Mouse (Mus musculus): ENCODE measurements around the gene Dtx1. TPM values are rescaled to one million over a fixed set of nuclear protein-coding genes. Genes with fewer than 3 reads are reported as not detected.

Dtx1 gene
- total RNA-seq, 2 experiments from 2014 or later, result 0.61 to 7.5 TPM

- ATAC-seq (replicated peaks; ENCODE audit: low FRiP score, poor library complexity, severe bottlenecking), result no peak
These were observed 63.8 kb downstream of the Dtx1 start for GRCm38 (mm10) chr5:120647814-120648491.

GRCm38 (mm10) chr5:120647361-120647760 lies 64.4 kb downstream of the Dtx1 start:
- no peak for ATAC-seq (replicated peaks; ENCODE audit: low FRiP score, poor library complexity, severe bottlenecking)

- ATAC-seq (replicated peaks; ENCODE audit: low FRiP score, poor library complexity, severe bottlenecking), result no peak
These were observed 65.9 kb downstream of the Dtx1 start for GRCm38 (mm10) chr5:120645851-120646250.

- ATAC-seq (replicated peaks; ENCODE audit: low FRiP score, poor library complexity, severe bottlenecking), result no peak
These were observed 67.5 kb downstream of the Dtx1 start for GRCm38 (mm10) chr5:120644227-120644626.

- no peak for ATAC-seq (replicated peaks; ENCODE audit: low FRiP score, poor library complexity, severe bottlenecking)
These were observed 68.2 kb downstream of the Dtx1 start for GRCm38 (mm10) chr5:120643365-120644085.

GRCm38 (mm10) chr5:120640094-120640493 lies 71.6 kb downstream of the Dtx1 start:
- ATAC-seq (replicated peaks; ENCODE audit: low FRiP score, poor library complexity, severe bottlenecking), result no peak

- ATAC-seq (replicated peaks; ENCODE audit: low FRiP score, poor library complexity, severe bottlenecking), result no peak
These were observed 76.1 kb downstream of the Dtx1 start for GRCm38 (mm10) chr5:120635633-120636032.

GRCm38 (mm10) chr5:120634860-120635259 lies 76.9 kb downstream of the Dtx1 start:
- no peak for ATAC-seq (replicated peaks; ENCODE audit: low FRiP score, poor library complexity, severe bottlenecking)

- ATAC-seq (replicated peaks; ENCODE audit: low FRiP score, poor library complexity, severe bottlenecking), result no peak
These were observed 77.6 kb downstream of the Dtx1 start, which contains the start of gene Cfap73 for GRCm38 (mm10) chr5:120634131-120634530. Cfap73 (minus strand) TSS chr5:120634235.

GRCm38 (mm10) chr5:120631892-120632291 lies 79.8 kb downstream of the Dtx1 start:
- no peak for ATAC-seq (replicated peaks; ENCODE audit: low FRiP score, poor library complexity, severe bottlenecking)

- no peak for ATAC-seq (replicated peaks; ENCODE audit: low FRiP score, poor library complexity, severe bottlenecking)
These were observed 80.6 kb downstream of the Dtx1 start for GRCm38 (mm10) chr5:120631128-120631527.

Other genes with a start within 250 kb of the Dtx1 start
- 4.2 TPM in 1 of 2 replicates, not detected in the other for gene Sdsl, start 239.1 kb downstream of the Dtx1 start, total RNA-seq (2015; ENCODE audit: low replicate concordance)
- gene Sdsl, start 239.1 kb downstream of the Dtx1 start, total RNA-seq (2017; ENCODE audit: low replicate concordance), result 2.7 and 4.8 TPM in 2 replicates
- gene Sds, start 235.4 kb downstream of the Dtx1 start, total RNA-seq (2015; ENCODE audit: low replicate concordance), result not detected in 2 replicates
- gene Sds, start 235.4 kb downstream of the Dtx1 start, total RNA-seq (2017; ENCODE audit: low replicate concordance), result not detected in 2 replicates
- gene Plbd2, start 208.3 kb downstream of the Dtx1 start, total RNA-seq (2015; ENCODE audit: low replicate concordance), result 1.1 and 2.1 TPM in 2 replicates
- 2.0 and 3.9 TPM in 2 replicates for gene Plbd2, start 208.3 kb downstream of the Dtx1 start, total RNA-seq (2017; ENCODE audit: low replicate concordance)
- gene Slc8b1, start 200.8 kb downstream of the Dtx1 start, total RNA-seq (2015; ENCODE audit: low replicate concordance), result 3.4 and 5.0 TPM in 2 replicates
- 3.0 and 6.7 TPM in 2 replicates for gene Slc8b1, start 200.8 kb downstream of the Dtx1 start, total RNA-seq (2017; ENCODE audit: low replicate concordance)
- 107 and 136 TPM in 2 replicates for gene Tpcn1, start 123.3 kb downstream of the Dtx1 start, total RNA-seq (2015; ENCODE audit: low replicate concordance)
- 57.0 and 72.9 TPM in 2 replicates for gene Tpcn1, start 123.3 kb downstream of the Dtx1 start, total RNA-seq (2017; ENCODE audit: low replicate concordance)
- gene Iqcd, start 122.9 kb downstream of the Dtx1 start, total RNA-seq (2015; ENCODE audit: low replicate concordance), result 2.5 TPM in 1 of 2 replicates, not detected in the other
- gene Iqcd, start 122.9 kb downstream of the Dtx1 start, total RNA-seq (2017; ENCODE audit: low replicate concordance), result 3.1 and 3.3 TPM in 2 replicates
- 0.72 TPM in 1 of 2 replicates, not detected in the other for gene Rita1, start 99.3 kb downstream of the Dtx1 start, total RNA-seq (2015; ENCODE audit: low replicate concordance)
- 3.9 TPM in 1 of 2 replicates, not detected in the other for gene Rita1, start 99.3 kb downstream of the Dtx1 start, total RNA-seq (2017; ENCODE audit: low replicate concordance)
- gene Ddx54, start 99.2 kb downstream of the Dtx1 start, total RNA-seq (2015; ENCODE audit: low replicate concordance), result 1.1 and 1.3 TPM in 2 replicates
- 6.4 and 8.1 TPM in 2 replicates for gene Ddx54, start 99.2 kb downstream of the Dtx1 start, total RNA-seq (2017; ENCODE audit: low replicate concordance)
- not detected in 2 replicates for gene Cfap73, start 77.7 kb downstream of the Dtx1 start, total RNA-seq (2015; ENCODE audit: low replicate concordance)
- gene Cfap73, start 77.7 kb downstream of the Dtx1 start, total RNA-seq (2017; ENCODE audit: low replicate concordance), result not detected in 2 replicates
- 14.3 TPM in 1 of 2 replicates, not detected in the other for gene Rasal1, start 63.1 kb downstream of the Dtx1 start, total RNA-seq (2015; ENCODE audit: low replicate concordance)
- not detected in 2 replicates for gene Rasal1, start 63.1 kb downstream of the Dtx1 start, total RNA-seq (2017; ENCODE audit: low replicate concordance)
- 5.0 and 12.3 TPM in 2 replicates for gene Oas2, start 37.9 kb upstream of the Dtx1 start, total RNA-seq (2015; ENCODE audit: low replicate concordance)
- gene Oas2, start 37.9 kb upstream of the Dtx1 start, total RNA-seq (2017; ENCODE audit: low replicate concordance), result 3.5 TPM in 2 replicates
- 62.9 and 68.5 TPM in 2 replicates for gene Oas3, start 65.7 kb upstream of the Dtx1 start, total RNA-seq (2015; ENCODE audit: low replicate concordance)
- gene Oas3, start 65.7 kb upstream of the Dtx1 start, total RNA-seq (2017; ENCODE audit: low replicate concordance), result 45.4 and 47.3 TPM in 2 replicates
- not detected in 2 replicates for gene Oas1e, start 83.6 kb upstream of the Dtx1 start, total RNA-seq (2015; ENCODE audit: low replicate concordance)
- gene Oas1e, start 83.6 kb upstream of the Dtx1 start, total RNA-seq (2017; ENCODE audit: low replicate concordance), result 3.0 TPM in 1 of 2 replicates, not detected in the other
- 2.2 and 9.6 TPM in 2 replicates for gene Oas1c, start 100.6 kb upstream of the Dtx1 start, total RNA-seq (2015; ENCODE audit: low replicate concordance)
- 6.7 and 11.6 TPM in 2 replicates for gene Oas1c, start 100.6 kb upstream of the Dtx1 start, total RNA-seq (2017; ENCODE audit: low replicate concordance)
- gene Oas1f, start 135.4 kb upstream of the Dtx1 start, total RNA-seq (2015; ENCODE audit: low replicate concordance), result not detected in 2 replicates
- gene Oas1f, start 135.4 kb upstream of the Dtx1 start, total RNA-seq (2017; ENCODE audit: low replicate concordance), result not detected in 2 replicates
- not detected in 2 replicates for gene Oas1h, start 149.5 kb upstream of the Dtx1 start, total RNA-seq (2015; ENCODE audit: low replicate concordance)
- not detected in 2 replicates for gene Oas1h, start 149.5 kb upstream of the Dtx1 start, total RNA-seq (2017; ENCODE audit: low replicate concordance)
- gene Oas1g, start 175.7 kb upstream of the Dtx1 start, total RNA-seq (2015; ENCODE audit: low replicate concordance), result not detected in 2 replicates
- 0.90 TPM in 1 of 2 replicates, not detected in the other for gene Oas1g, start 175.7 kb upstream of the Dtx1 start, total RNA-seq (2017; ENCODE audit: low replicate concordance)
- gene Oas1a, start 195.6 kb upstream of the Dtx1 start, total RNA-seq (2015; ENCODE audit: low replicate concordance), result 2.5 and 16.3 TPM in 2 replicates
- 5.1 and 6.5 TPM in 2 replicates for gene Oas1a, start 195.6 kb upstream of the Dtx1 start, total RNA-seq (2017; ENCODE audit: low replicate concordance)
- gene Oas1d, start 202.6 kb upstream of the Dtx1 start, total RNA-seq (2015; ENCODE audit: low replicate concordance), result not detected in 2 replicates
- not detected in 2 replicates for gene Oas1d, start 202.6 kb upstream of the Dtx1 start, total RNA-seq (2017; ENCODE audit: low replicate concordance)

All from erythroid progenitor cell, adult 5-6 weeks (primary cell).